Mouse (Mus musculus): ENCODE data around the gene Spaar.
A peak's percentile ranks its signal among the peaks of the same experiment; 100 is the strongest.

Gene Spaar

GRCm38 (mm10) chr4:43729794-43730550 is at the start of gene Spaar:
Gene Spaar (plus strand): TSS chr4:43730034.
- DNase-seq (ENCODE audit: low spot score in 2 of 2), result peak in 1 of 2 experiments; percentile 52

GRCm38 (mm10) chr4:43690021-43690420 is 39.8 kb upstream of the Spaar start:
- no peak for DNase-seq (ENCODE audit: low spot score in 2 of 2)

- DNase-seq (ENCODE audit: low spot score in 2 of 2), result no peak
Measured at GRCm38 (mm10) chr4:43691026-43691425, 38.8 kb upstream of the Spaar start.

GRCm38 (mm10) chr4:43693806-43694241 is 36.0 kb upstream of the Spaar start:
- peak; percentile 50 to 58 for DNase-seq (ENCODE audit: low spot score in 2 of 2)

GRCm38 (mm10) chr4:43694439-43695248 is 35.2 kb upstream of the Spaar start:
- DNase-seq (ENCODE audit: low spot score in 2 of 2), result no peak

- DNase-seq (ENCODE audit: low spot score in 2 of 2), result peak; percentile 19 to 76
Measured at GRCm38 (mm10) chr4:43695249-43695671, 34.6 kb upstream of the Spaar start.

- DNase-seq (ENCODE audit: low spot score in 2 of 2), result no peak
Measured at GRCm38 (mm10) chr4:43696561-43696960, 33.3 kb upstream of the Spaar start.

- no peak for DNase-seq (ENCODE audit: low spot score in 2 of 2)
Measured at GRCm38 (mm10) chr4:43700707-43701106, 29.1 kb upstream of the Spaar start, which contains the start of gene Olfr70. Gene Olfr70 (minus strand): TSS chr4:43700807.

- no peak for DNase-seq (ENCODE audit: low spot score in 2 of 2)
Measured at GRCm38 (mm10) chr4:43703439-43703838, 26.4 kb upstream of the Spaar start.

GRCm38 (mm10) chr4:43703851-43704250 is 26.0 kb upstream of the Spaar start:
- peak in 1 of 2 experiments; percentile 31 for DNase-seq (ENCODE audit: low spot score in 2 of 2)

GRCm38 (mm10) chr4:43705991-43706390 is 23.8 kb upstream of the Spaar start:
- no peak for DNase-seq (ENCODE audit: low spot score in 2 of 2)

- DNase-seq (ENCODE audit: low spot score in 2 of 2), result peak in 1 of 2 experiments; percentile 22
Measured at GRCm38 (mm10) chr4:43709869-43710268, 20.0 kb upstream of the Spaar start, which contains the start of gene Olfr71. Gene Olfr71 (minus strand): TSS chr4:43710255.

GRCm38 (mm10) chr4:43711821-43712220 is 18.0 kb upstream of the Spaar start:
- peak; percentile 72 to 80 for DNase-seq (ENCODE audit: low spot score in 2 of 2)

GRCm38 (mm10) chr4:43713652-43714219 is 16.1 kb upstream of the Spaar start:
- DNase-seq (ENCODE audit: low spot score in 2 of 2), result no peak

- DNase-seq (ENCODE audit: low spot score in 2 of 2), result no peak
Measured at GRCm38 (mm10) chr4:43720491-43721228, 9.2 kb upstream of the Spaar start.

- no peak for DNase-seq (ENCODE audit: low spot score in 2 of 2)
Measured at GRCm38 (mm10) chr4:43722191-43722590, 7.6 kb upstream of the Spaar start.

- peak; percentile 25 to 54 for DNase-seq (ENCODE audit: low spot score in 2 of 2)
Measured at GRCm38 (mm10) chr4:43724764-43725163, 5.1 kb upstream of the Spaar start.

GRCm38 (mm10) chr4:43726228-43726993 is 3.4 kb upstream of the Spaar start:
- DNase-seq (ENCODE audit: low spot score in 2 of 2), result peak in 1 of 2 experiments; percentile 15

- peak; percentile 61 to 86 for DNase-seq (ENCODE audit: low spot score in 2 of 2)
Measured at GRCm38 (mm10) chr4:43726995-43727394, 2.8 kb upstream of the Spaar start, which contains the start of gene Hrct1. Gene Hrct1 (plus strand): TSS chr4:43727188.

Data from urinary bladder, postnatal 36 days (tissue).